Mouse (Mus musculus): ENCODE data around the gene Csn1s1. TPM values are rescaled to one million over a fixed set of nuclear protein-coding genes. Genes with fewer than 3 reads are reported as not detected.

Gene Csn1s1
- polyA plus RNA-seq (2011; ENCODE audit: insufficient read length, low read depth, missing spikeins) = not detected in 2 replicates

- TF ChIP-seq POLR2A (IDR thresholded peaks at IDR 0.05; ENCODE audit: low read depth, low read length) = no peak
- no peak for TF ChIP-seq CTCF (IDR thresholded peaks at IDR 0.05; ENCODE audit: borderline replicate concordance, insufficient read depth, low read length)
- Histone ChIP-seq H3K27ac (ENCODE audit: insufficient read depth, low read length) (no peak within 1 kb of the TSS), H3K4me3 (ENCODE audit: insufficient read depth, low read length) (no peak within 1 kb of the TSS), H3K4me1 (ENCODE audit: control insufficient read depth, insufficient read depth, low read length) (no peaks in the 10 kb centered on the region)
Observed at GRCm38 (mm10) chr5:87665908-87666307, at the start of gene Csn1s1. Csn1s1 (plus strand) TSS chr5:87666208.

- no peak overlapping the region for H3K4me3 ChIP-seq (ENCODE audit: insufficient read depth, low read length)
- TF ChIP-seq POLR2A (IDR thresholded peaks at IDR 0.05; ENCODE audit: low read depth, low read length) = no peak
- TF ChIP-seq CTCF (IDR thresholded peaks at IDR 0.05; ENCODE audit: borderline replicate concordance, insufficient read depth, low read length) = no peak
- H3K27ac ChIP-seq (ENCODE audit: insufficient read depth, low read length) = no peak overlapping the region
- H3K4me1 ChIP-seq (ENCODE audit: control insufficient read depth, insufficient read depth, low read length) = no peaks in the 10 kb centered on the region
Observed at GRCm38 (mm10) chr5:87622681-87623080, 43.3 kb upstream of the Csn1s1 start.

GRCm38 (mm10) chr5:87642787-87643186 lies 23.2 kb upstream of the Csn1s1 start:
- Histone ChIP-seq H3K27ac (ENCODE audit: insufficient read depth, low read length) (no peak overlapping the region), H3K4me1 (ENCODE audit: control insufficient read depth, insufficient read depth, low read length) (no peaks in the 10 kb centered on the region), H3K4me3 (ENCODE audit: insufficient read depth, low read length) (no peak overlapping the region)
- TF ChIP-seq CTCF (IDR thresholded peaks at IDR 0.05; ENCODE audit: borderline replicate concordance, insufficient read depth, low read length) (no peak), POLR2A (IDR thresholded peaks at IDR 0.05; ENCODE audit: low read depth, low read length) (no peak)

GRCm38 (mm10) chr5:87699530-87699929 lies 33.5 kb downstream of the Csn1s1 start, which contains the start of gene Csn2:
Csn2 (minus strand) TSS chr5:87699630.
- no peak within 1 kb of the TSS for H3K4me3 ChIP-seq (ENCODE audit: insufficient read depth, low read length)
- no peak for TF ChIP-seq CTCF (IDR thresholded peaks at IDR 0.05; ENCODE audit: borderline replicate concordance, insufficient read depth, low read length)
- no peak for TF ChIP-seq POLR2A (IDR thresholded peaks at IDR 0.05; ENCODE audit: low read depth, low read length)
- H3K27ac ChIP-seq (ENCODE audit: insufficient read depth, low read length) = no peak within 1 kb of the TSS

GRCm38 (mm10) chr5:87705891-87706290 lies 39.9 kb downstream of the Csn1s1 start:
- Histone ChIP-seq H3K4me3 (ENCODE audit: insufficient read depth, low read length) (no peak overlapping the region), H3K27ac (ENCODE audit: insufficient read depth, low read length) (no peak overlapping the region), H3K4me1 (ENCODE audit: control insufficient read depth, insufficient read depth, low read length) (no peaks in the 10 kb centered on the region)
- no peak for TF ChIP-seq CTCF (IDR thresholded peaks at IDR 0.05; ENCODE audit: borderline replicate concordance, insufficient read depth, low read length)
- no peak for TF ChIP-seq POLR2A (IDR thresholded peaks at IDR 0.05; ENCODE audit: low read depth, low read length)

More at GRCm38 (mm10) chr5:87699530-87699929, 33.5 kb downstream of the Csn1s1 start, which contains the start of gene Csn2:
- H3K4me1 ChIP-seq (ENCODE audit: control insufficient read depth, insufficient read depth, low read length) = no peaks in the 10 kb centered on the region

Other genes with a start within 250 kb of the Csn1s1 start
- not detected in 2 replicates for gene Ugt2b38, start 242.0 kb upstream of the Csn1s1 start, polyA plus RNA-seq (2011; ENCODE audit: insufficient read length, low read depth, missing spikeins)
- gene Ugt2a2, start 183.9 kb upstream of the Csn1s1 start, polyA plus RNA-seq (2011; ENCODE audit: insufficient read length, low read depth, missing spikeins) = not detected in 2 replicates
- not detected in 2 replicates for gene Gm43638, start 179.4 kb upstream of the Csn1s1 start, polyA plus RNA-seq (2011; ENCODE audit: insufficient read length, low read depth, missing spikeins)
- not detected in 2 replicates for gene Ugt2a1, start 175.3 kb upstream of the Csn1s1 start, polyA plus RNA-seq (2011; ENCODE audit: insufficient read length, low read depth, missing spikeins)
- gene Sult1b1, start 128.0 kb upstream of the Csn1s1 start, polyA plus RNA-seq (2011; ENCODE audit: insufficient read length, low read depth, missing spikeins) = not detected in 2 replicates
- not detected in 2 replicates for gene Sult1d1, start 97.2 kb upstream of the Csn1s1 start, polyA plus RNA-seq (2011; ENCODE audit: insufficient read length, low read depth, missing spikeins)
- not detected in 2 replicates for gene Sult1e1, start 74.6 kb upstream of the Csn1s1 start, polyA plus RNA-seq (2011; ENCODE audit: insufficient read length, low read depth, missing spikeins)
- gene Csn2, start 33.4 kb downstream of the Csn1s1 start, polyA plus RNA-seq (2011; ENCODE audit: insufficient read length, low read depth, missing spikeins) = not detected in 2 replicates
- not detected in 2 replicates for gene Csn1s2a, start 108.4 kb downstream of the Csn1s1 start, polyA plus RNA-seq (2011; ENCODE audit: insufficient read length, low read depth, missing spikeins)
- gene Csn1s2b, start 141.9 kb downstream of the Csn1s1 start, polyA plus RNA-seq (2011; ENCODE audit: insufficient read length, low read depth, missing spikeins) = not detected in 2 replicates
- gene Prr27, start 159.5 kb downstream of the Csn1s1 start, polyA plus RNA-seq (2011; ENCODE audit: insufficient read length, low read depth, missing spikeins) = not detected in 2 replicates
- gene Odam, start 218.8 kb downstream of the Csn1s1 start, polyA plus RNA-seq (2011; ENCODE audit: insufficient read length, low read depth, missing spikeins) = not detected in 2 replicates

All from embryonic fibroblast, embryonic 13.5 days (primary cell).